Comparison of ENCODE assay signal across 8 mouse cellular contexts in genomic region chrX:37126671-37127358, GRCm38 (mm10). TPM values are rescaled to one million over a fixed set of nuclear protein-coding genes. Genes with fewer than 3 reads are reported as not detected.
DNase-seq lines count a peak whose midpoint lies in the region; ATAC-seq and TF ChIP-seq lines count a peak whose summit lies in the region.

Nkap (plus strand) TSS chrX:37126795.

- no peaks in the 10 kb centered on the region for H3K4me1 ChIP-seq in ES-Bruce4 (ENCODE audit: control insufficient read depth, insufficient read depth, low read length)
- H3K4me1 ChIP-seq in forebrain, embryonic 13.5 days: peaks cover 13% of the 10 kb centered on the region
- no peaks in the 10 kb centered on the region; the same call in 1 of the 2 replicates for H3K4me1 ChIP-seq in lung, adult 2 months (ENCODE audit: control insufficient read depth, insufficient read depth, low read length)

- H3K27ac ChIP-seq in ES-Bruce4 (ENCODE audit: insufficient read depth, low read length): no peak within 1 kb of the TSS
- peak within 1 kb of the TSS; percentile 57 for H3K27ac ChIP-seq in forebrain, embryonic 13.5 days

- peak within 1 kb of the TSS; percentile 91 for H3K9ac ChIP-seq in ES-Bruce4 (ENCODE audit: low read depth, poor library complexity, severe bottlenecking)
- H3K9ac ChIP-seq in forebrain, embryonic 13.5 days: peak within 1 kb of the TSS; percentile 80

- no peak for TF ChIP-seq POLR2A in ES-Bruce4 (IDR thresholded peaks at IDR 0.05; ENCODE audit: insufficient read depth, low read length)
- TF ChIP-seq POLR2A in lung, adult 2 months (IDR thresholded peaks at IDR 0.05; ENCODE audit: borderline replicate concordance, extremely low read depth, low read depth, low read length): 0 out of 2 replicates have a peak, but pooled peaks have one; percentile 36

- H3K9me3 ChIP-seq in ES-Bruce4 (replicated peaks; ENCODE audit: control insufficient read depth, insufficient read depth, low read length, poor library complexity, severe bottlenecking): no peaks in the 10 kb centered on the region
- H3K9me3 ChIP-seq in forebrain, embryonic 13.5 days (replicated peaks): no peaks in the 10 kb centered on the region

- no peaks in the 10 kb centered on the region; the same call in 1 of the 2 replicates for H3K36me3 ChIP-seq in ES-Bruce4 (ENCODE audit: control insufficient read depth, insufficient read depth, low read length, poor library complexity, severe bottlenecking)
- H3K36me3 ChIP-seq in forebrain, embryonic 13.5 days (ENCODE audit: poor library complexity, severe bottlenecking): no peaks in the 10 kb centered on the region

- TF ChIP-seq CTCF in ES-Bruce4 (IDR thresholded peaks at IDR 0.05; ENCODE audit: low read depth, low read length): no peak
- no peak for TF ChIP-seq CTCF in lung, adult 2 months (IDR thresholded peaks at IDR 0.05; ENCODE audit: insufficient read depth, low read length)

- H3K4me2 ChIP-seq in forebrain, embryonic 13.5 days: peak within 1 kb of the TSS; percentile 66

- ATAC-seq in cerebellum, adult (ENCODE audit: insufficient number of reproducible peaks, low FRiP score, low TSS enrichment): peak; percentile 84
- peak; percentile 96 for ATAC-seq in forebrain, embryonic 13.5 days
- ATAC-seq in neutrophil, adult 5-6 weeks (ENCODE audit: extremely low read depth, insufficient number of reproducible peaks, low FRiP score, poor library complexity, severe bottlenecking): peak; percentile 97

- no peaks in the 10 kb centered on the region for H3K27me3 ChIP-seq in ES-Bruce4 (ENCODE audit: control insufficient read depth, insufficient read depth, low read length, poor library complexity, severe bottlenecking)
- no peaks in the 10 kb centered on the region for H3K27me3 ChIP-seq in forebrain, embryonic 13.5 days

- peak within 1 kb of the TSS; percentile 100 for H3K4me3 ChIP-seq in ES-Bruce4 (ENCODE audit: low read depth, low read length)
- H3K4me3 ChIP-seq in forebrain, embryonic 13.5 days: peak within 1 kb of the TSS; percentile 65
- H3K4me3 ChIP-seq in lung, adult 2 months (replicated peaks; ENCODE audit: extremely low read depth, low read depth, low read length): peak within 1 kb of the TSS; percentile 67

- WGBS in forebrain, embryonic 13.5 days: 21% methylated on average over 57 of the region's 58 CpGs
- WGBS in lung, adult 2 months: 19% methylated on average over 58 of the region's 58 CpGs

- no peak for TF ChIP-seq EP300 in ES-Bruce4 (IDR thresholded peaks at IDR 0.05; ENCODE audit: insufficient read depth, low read depth, low read length)

- peak; percentile 73 to 82 for DNase-seq in heart, postnatal 14 days
- peak; percentile 56 to 80 for DNase-seq in layer of hippocampus, adult 18-20 months (ENCODE audit: low spot score in 2 of 2)
- DNase-seq in lung, adult 2 months: peak; percentile 63
- peak; percentile 21 to 53 for DNase-seq in thymus, adult 18-20 months

- intact Hi-C loops in heart, postnatal 14 days (cut with DNase I): no loop called here

RNA-seq across cellular contexts. Expression of gene Nkap, which starts in this region (rescaled TPM):
- 26.1 and 27.2 TPM in 2 replicates for polyA plus RNA-seq in ES-Bruce4 (2011; ENCODE audit: insufficient read depth, insufficient read length, low read depth, missing spikeins)
- polyA plus RNA-seq in forebrain, embryonic 13.5 days (2015; fragmentation: Nextera tagmentation; extraction: Ambion mirVana): 19.0 and 22.0 TPM in 2 replicates
- total RNA-seq in heart, postnatal 14 days (2021): 10 to 100 TPM in 1 of 2 experiments, 1 to 10 TPM in 1; 9.3 to 11.2 TPM
- total RNA-seq in layer of hippocampus, adult 18-20 months (2021): 10 to 100 TPM; 12.5 to 14.8 TPM
- polyA plus RNA-seq in lung, adult 2 months (2012; rRNA removed): 2.3 and 2.9 TPM in 2 replicates
- 26.3 and 28.1 TPM in 2 replicates for total RNA-seq in neutrophil, adult 5-6 weeks (2017)
